17 mouse cellular contexts compared by ENCODE assay signal in genomic region chr2:30857076-30857475, GRCm38 (mm10). TPM values are rescaled to one million over a fixed set of nuclear protein-coding genes. Genes with fewer than 3 reads are reported as not detected.
"Had no signal": no experiment of that assay in that cellular context is flagged by ENCODE, and none has a peak within 500 bp of the region (broad histone marks: within the 10 kb centered on the region; RNA-seq: fewer than 3 reads in every experiment).

No protein-coding gene starts in this region.

- H3K27me3 ChIP-seq: kidney, embryonic 15.5 days; limb, embryonic 15.5 days; lung, embryonic 15.5 days; midbrain, embryonic 13.5 days; stomach, embryonic 15.5 days had no signal

- H3K9ac ChIP-seq: kidney, embryonic 15.5 days; limb, embryonic 15.5 days; liver, embryonic 13.5 days; liver, postnatal 0 days; lung, embryonic 15.5 days; midbrain, embryonic 13.5 days; neural tube, embryonic 12.5 days; stomach, embryonic 15.5 days had no signal

- ATAC-seq: intestine, embryonic 16.5 days; liver, postnatal 0 days; midbrain, embryonic 13.5 days had no signal

- H3K4me3 ChIP-seq: kidney, embryonic 15.5 days; limb, embryonic 15.5 days; liver, embryonic 13.5 days; lung, embryonic 15.5 days; megakaryocyte, embryonic 14.5 days; midbrain, embryonic 13.5 days; neural tube, embryonic 12.5 days; stomach, embryonic 15.5 days had no signal

- H3K27ac ChIP-seq: kidney, embryonic 15.5 days; limb, embryonic 15.5 days; liver, embryonic 13.5 days; lung, embryonic 15.5 days; macrophage; midbrain, embryonic 13.5 days; neural tube, embryonic 12.5 days; stomach, embryonic 15.5 days had no signal

- H3K4me2 ChIP-seq: kidney, embryonic 15.5 days; limb, embryonic 15.5 days; liver, embryonic 13.5 days; lung, embryonic 15.5 days; midbrain, embryonic 13.5 days; neural tube, embryonic 12.5 days; stomach, embryonic 15.5 days had no signal

- H3K9me3 ChIP-seq: kidney, embryonic 15.5 days; limb, embryonic 15.5 days; liver, embryonic 13.5 days; lung, embryonic 15.5 days; megakaryocyte, embryonic 14.5 days; midbrain, embryonic 13.5 days; neural tube, embryonic 12.5 days; stomach, embryonic 15.5 days had no signal

- H3K4me1 ChIP-seq: liver, embryonic 13.5 days had no signal

- H3K36me3 ChIP-seq: kidney, embryonic 15.5 days; limb, embryonic 15.5 days; liver, embryonic 13.5 days; lung, embryonic 15.5 days; midbrain, embryonic 13.5 days; neural tube, embryonic 12.5 days; stomach, embryonic 15.5 days had no signal

- DNase-seq: kidney, adult 2 months; kidney, postnatal 14 days; left cerebral cortex, postnatal 4 days; liver, embryonic 13.5 days; liver, postnatal 0 days; lung, postnatal 14 days; thymus, adult 2 months; thymus, postnatal 25 days had no signal

RNA-seq across cellular contexts. Expression of gene Prrx2, which starts 22.3 kb away (rescaled TPM):
- polyA plus RNA-seq: macrophage had no signal

RNA-seq across cellular contexts. Expression of gene 1700001O22Rik, which starts 53.6 kb away (rescaled TPM):
- polyA plus RNA-seq: liver, postnatal 0 days; macrophage had no signal
